21 mouse cellular contexts compared by ENCODE assay signal in genomic region chr13:110493002-110493552, GRCm38 (mm10).
A peak's percentile ranks its signal among the peaks of the same experiment; 100 is the strongest.
DNase-seq lines count a peak whose midpoint lies in the region; ATAC-seq and TF ChIP-seq lines count a peak whose summit lies in the region.
"Had no signal": no experiment of that assay in that cellular context is flagged by ENCODE, and none has a peak within 500 bp of the region (broad histone marks: within the 10 kb centered on the region; RNA-seq: fewer than 3 reads in every experiment).

No protein-coding gene starts in this region.

- DNase-seq in embryonic facial prominence, embryonic 10.5 days (ENCODE audit: low spot score): no peak
- DNase-seq in hindbrain, postnatal 0 days (ENCODE audit: low spot score): no peak
- no peak for DNase-seq in urinary bladder, postnatal 36 days (ENCODE audit: low spot score in 2 of 2)
- DNase-seq in urinary bladder, adult 2 months (ENCODE audit: low spot score): no peak
- DNase-seq: cerebellum, adult 11-12 months; gastrocnemius, postnatal 36 days; heart, postnatal 36 days; kidney, adult 11 months; right cerebral cortex, postnatal 14 days; thymus, adult 18-20 months had no signal

- no peaks in the 10 kb centered on the region for H3K9me3 ChIP-seq in embryonic facial prominence, embryonic 12.5 days
- no peaks in the 10 kb centered on the region for H3K9me3 ChIP-seq in embryonic facial prominence, embryonic 10.5 days
- H3K9me3 ChIP-seq in forebrain, embryonic 16.5 days (ENCODE audit: control insufficient read depth, low read length): no peaks in the 10 kb centered on the region
- H3K9me3 ChIP-seq in hindbrain, postnatal 0 days (ENCODE audit: low read length): no peaks in the 10 kb centered on the region
- H3K9me3 ChIP-seq in neural tube, embryonic 13.5 days: no peaks in the 10 kb centered on the region
- H3K9me3 ChIP-seq in intestine, postnatal 0 days (ENCODE audit: control insufficient read depth): no peaks in the 10 kb centered on the region
- H3K9me3 ChIP-seq: heart, embryonic 12.5 days had no signal

- H3K27ac ChIP-seq in embryonic facial prominence, embryonic 12.5 days: no peak overlapping the region
- H3K27ac ChIP-seq in embryonic facial prominence, embryonic 10.5 days (replicated peaks): no peak overlapping the region
- H3K27ac ChIP-seq in forebrain, embryonic 16.5 days (ENCODE audit: low read length): no peak overlapping the region
- H3K27ac ChIP-seq in hindbrain, postnatal 0 days: peak overlapping the region; percentile 36; the same call in 1 of the 2 replicates
- H3K27ac ChIP-seq in neural tube, embryonic 13.5 days (replicated peaks): 0 out of 2 replicates have a peak overlapping the region, but pooled peaks have one; percentile 39
- H3K27ac ChIP-seq in intestine, postnatal 0 days (ENCODE audit: low read depth, low read length): no peak overlapping the region
- H3K27ac ChIP-seq: macrophage had no signal

- no peak overlapping the region for H3K4me3 ChIP-seq in embryonic facial prominence, embryonic 12.5 days
- H3K4me3 ChIP-seq in embryonic facial prominence, embryonic 10.5 days: no peak overlapping the region
- H3K4me3 ChIP-seq in forebrain, embryonic 16.5 days (replicated peaks; ENCODE audit: low read length): no peak overlapping the region
- 0 out of 2 replicates have a peak overlapping the region, but pooled peaks have one; percentile 1 for H3K4me3 ChIP-seq in hindbrain, postnatal 0 days (ENCODE audit: low read length)
- H3K4me3 ChIP-seq in neural tube, embryonic 13.5 days: no peak overlapping the region
- no peak overlapping the region for H3K4me3 ChIP-seq in intestine, postnatal 0 days (ENCODE audit: low read depth, low read length)
- H3K4me3 ChIP-seq: heart, embryonic 12.5 days; myocyte had no signal

- H3K4me2 ChIP-seq in embryonic facial prominence, embryonic 12.5 days (replicated peaks): 0 out of 2 replicates have a peak overlapping the region, but pooled peaks have one; percentile 22
- peak overlapping the region; percentile 35 for H3K4me2 ChIP-seq in forebrain, embryonic 16.5 days (ENCODE audit: low read length)
- H3K4me2 ChIP-seq in hindbrain, postnatal 0 days (ENCODE audit: low read depth, low read length): peak overlapping the region; percentile 44
- H3K4me2 ChIP-seq in neural tube, embryonic 13.5 days: peak overlapping the region; percentile 27
- H3K4me2 ChIP-seq in intestine, postnatal 0 days (replicated peaks; ENCODE audit: low read depth): no peak overlapping the region
- H3K4me2 ChIP-seq: heart, embryonic 12.5 days; liver, embryonic 11.5 days; lung, embryonic 14.5 days had no signal

- H3K36me3 ChIP-seq in embryonic facial prominence, embryonic 12.5 days: no peaks in the 10 kb centered on the region
- no peaks in the 10 kb centered on the region for H3K36me3 ChIP-seq in embryonic facial prominence, embryonic 10.5 days (replicated peaks)
- no peaks in the 10 kb centered on the region for H3K36me3 ChIP-seq in forebrain, embryonic 16.5 days (ENCODE audit: control insufficient read depth, insufficient read depth)
- no peaks in the 10 kb centered on the region for H3K36me3 ChIP-seq in hindbrain, postnatal 0 days (ENCODE audit: insufficient read depth, low read length)
- no peaks in the 10 kb centered on the region for H3K36me3 ChIP-seq in neural tube, embryonic 13.5 days
- no peaks in the 10 kb centered on the region for H3K36me3 ChIP-seq in intestine, postnatal 0 days (ENCODE audit: control insufficient read depth, insufficient read depth)
- H3K36me3 ChIP-seq: heart, embryonic 12.5 days had no signal

- H3K9ac ChIP-seq in embryonic facial prominence, embryonic 12.5 days: no peak overlapping the region
- H3K9ac ChIP-seq in forebrain, embryonic 16.5 days (replicated peaks; ENCODE audit: low read depth, low read length): peak overlapping the region; percentile 30
- no peak overlapping the region for H3K9ac ChIP-seq in hindbrain, postnatal 0 days (replicated peaks; ENCODE audit: low read length)
- no peak overlapping the region for H3K9ac ChIP-seq in neural tube, embryonic 13.5 days
- H3K9ac ChIP-seq in intestine, postnatal 0 days (ENCODE audit: low read depth, low read length): no peak overlapping the region
- H3K9ac ChIP-seq: heart, embryonic 12.5 days; lung, embryonic 14.5 days had no signal

- H3K27me3 ChIP-seq in embryonic facial prominence, embryonic 12.5 days: no peaks in the 10 kb centered on the region
- H3K27me3 ChIP-seq in embryonic facial prominence, embryonic 10.5 days (replicated peaks; ENCODE audit: low read depth, poor library complexity, severe bottlenecking): no peaks in the 10 kb centered on the region
- H3K27me3 ChIP-seq in forebrain, embryonic 16.5 days (replicated peaks; ENCODE audit: control insufficient read depth, insufficient read depth, low read length): no peaks in the 10 kb centered on the region
- H3K27me3 ChIP-seq in hindbrain, postnatal 0 days (ENCODE audit: insufficient read depth, low read length): no peaks in the 10 kb centered on the region
- H3K27me3 ChIP-seq in neural tube, embryonic 13.5 days: no peaks in the 10 kb centered on the region
- H3K27me3 ChIP-seq in intestine, postnatal 0 days (replicated peaks; ENCODE audit: control insufficient read depth, insufficient read depth, low read length): no peaks in the 10 kb centered on the region
- H3K27me3 ChIP-seq: CH12.LX; heart, embryonic 12.5 days had no signal

- no peak for TF ChIP-seq CTCF in hindbrain, postnatal 0 days (IDR thresholded peaks at IDR 0.05; ENCODE audit: low read depth)
- no peak for TF ChIP-seq CTCF in intestine, postnatal 0 days (IDR thresholded peaks at IDR 0.05; ENCODE audit: low read depth)

- whole genome bisulfite sequencing in embryonic facial prominence, embryonic 12.5 days: 55% methylated on average over 7 of the region's 7 CpGs
- 68% methylated on average over 7 of the region's 7 CpGs for WGBS in embryonic facial prominence, embryonic 10.5 days
- WGBS in forebrain, embryonic 16.5 days: 34% methylated on average over 7 of the region's 7 CpGs
- WGBS in hindbrain, postnatal 0 days: 48% methylated on average over 7 of the region's 7 CpGs
- WGBS in neural tube, embryonic 13.5 days: 69% methylated on average over 7 of the region's 7 CpGs
- WGBS in intestine, postnatal 0 days: 86% methylated on average over 7 of the region's 7 CpGs

- ATAC-seq in embryonic facial prominence, embryonic 12.5 days (ENCODE audit: insufficient number of reproducible peaks, insufficient read depth, low FRiP score, low TSS enrichment): no peak
- peak; percentile 30 for ATAC-seq in forebrain, embryonic 16.5 days
- ATAC-seq in hindbrain, postnatal 0 days: no peak
- ATAC-seq in neural tube, embryonic 13.5 days (ENCODE audit: low read depth): no peak
- no peak for ATAC-seq in intestine, postnatal 0 days
- ATAC-seq: activated CD4-positive, CD25-positive, alpha-beta regulatory T cell, adult 4 months had no signal

- peaks cover 3% of the 10 kb centered on the region; the same call in 1 of the 2 replicates for H3K4me1 ChIP-seq in embryonic facial prominence, embryonic 12.5 days
- peaks cover 9% of the 10 kb centered on the region for H3K4me1 ChIP-seq in embryonic facial prominence, embryonic 10.5 days
- H3K4me1 ChIP-seq in forebrain, embryonic 16.5 days (replicated peaks; ENCODE audit: control insufficient read depth, insufficient read depth, low read length): peaks cover 12% of the 10 kb centered on the region
- H3K4me1 ChIP-seq in hindbrain, postnatal 0 days (ENCODE audit: insufficient read depth, low read length): 0 out of 2 replicates have a peak, but pooled peaks cover 2% of the 10 kb centered on the region
- peaks cover 11% of the 10 kb centered on the region for H3K4me1 ChIP-seq in neural tube, embryonic 13.5 days (replicated peaks)
- no peaks in the 10 kb centered on the region for H3K4me1 ChIP-seq in intestine, postnatal 0 days (replicated peaks; ENCODE audit: control insufficient read depth, insufficient read depth, low read length)

Comparison
In these comparisons a context has a peak if more than half of its experiments do, and no peak if none do; other contexts are left out.
1. H3K27ac ChIP-seq: peak in hindbrain, postnatal 0 days (single experiment) and neural tube, embryonic 13.5 days (single experiment); none in embryonic facial prominence, embryonic 12.5 days (single experiment), embryonic facial prominence, embryonic 10.5 days (single experiment), forebrain, embryonic 16.5 days (single experiment) and intestine, postnatal 0 days (single experiment).